Mouse (Mus musculus) mouse trophoblast stem cell (cell line): ENCODE data around the gene Gcnt2.
"Not testable (repeated sequence)": the region's sequence is repeated elsewhere in the genome, so short reads cannot be mapped to it uniquely, and the experiment has no call there.

Experiments used
- in situ Hi-C, 2 experiments: fragments of 300-500 bp; cut with MseI, MboI; formaldehyde crosslinking; loops; 2 replicates in 1 of 2; 3 replicates in 1 of 2; pipeline ENCODE4 v1.15.1; 2025

Gene Gcnt2

DNA sequence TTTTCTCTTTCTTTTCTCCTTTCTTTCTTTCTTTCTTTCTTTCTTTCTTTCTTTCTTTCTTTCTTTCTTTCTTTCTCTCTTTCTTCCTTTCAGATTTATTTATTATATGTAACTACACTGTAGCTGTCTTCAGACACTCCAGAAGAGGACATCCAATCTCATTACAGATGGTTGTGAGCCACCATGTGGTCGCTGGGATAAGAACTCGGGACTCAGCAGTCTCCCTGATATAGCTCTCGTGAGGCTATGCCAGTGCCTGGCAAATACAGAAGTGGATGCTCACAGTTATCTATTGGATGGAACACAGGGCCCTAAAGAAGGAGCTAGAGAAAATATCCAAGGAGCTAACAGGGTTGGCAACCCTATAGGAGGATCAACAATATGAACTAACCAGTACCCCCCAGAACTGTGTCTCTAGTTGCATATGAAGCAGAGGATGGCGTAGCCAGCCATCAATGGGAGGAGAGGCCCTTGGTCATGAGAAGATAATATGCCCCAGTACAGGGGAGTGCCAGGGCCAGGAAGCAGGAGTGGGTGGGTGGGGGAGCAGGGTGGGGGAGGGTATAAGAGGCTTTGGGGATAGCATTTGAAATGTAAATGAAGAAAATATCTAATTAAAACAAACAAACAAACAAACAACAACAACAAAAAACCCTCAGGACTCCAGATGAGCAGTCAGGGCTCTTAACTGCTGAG lies 128.2 kb downstream of the Gcnt2 start:
- in situ Hi-C loops, result not testable (repeated sequence)

DNA sequence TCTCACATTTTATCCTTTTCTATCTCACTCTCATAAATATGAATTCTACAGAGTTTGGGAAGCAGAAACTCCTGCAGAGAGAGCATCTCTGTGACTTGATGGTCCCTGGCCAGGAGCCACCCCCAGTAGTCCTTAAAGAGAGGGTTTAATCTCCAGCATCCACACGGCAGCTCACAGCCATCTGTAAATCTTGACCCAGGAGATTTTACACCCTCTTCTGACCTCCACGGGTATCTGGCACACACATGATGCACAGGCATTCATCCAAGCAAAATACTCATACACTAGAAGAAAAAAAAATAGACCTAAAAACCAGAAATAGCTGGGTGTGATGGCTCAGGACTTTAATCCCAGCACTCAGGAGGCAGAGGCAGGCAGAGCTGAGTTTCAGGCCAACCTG lies 128.9 kb downstream of the Gcnt2 start:
- in situ Hi-C loops, result no loop called here

DNA sequence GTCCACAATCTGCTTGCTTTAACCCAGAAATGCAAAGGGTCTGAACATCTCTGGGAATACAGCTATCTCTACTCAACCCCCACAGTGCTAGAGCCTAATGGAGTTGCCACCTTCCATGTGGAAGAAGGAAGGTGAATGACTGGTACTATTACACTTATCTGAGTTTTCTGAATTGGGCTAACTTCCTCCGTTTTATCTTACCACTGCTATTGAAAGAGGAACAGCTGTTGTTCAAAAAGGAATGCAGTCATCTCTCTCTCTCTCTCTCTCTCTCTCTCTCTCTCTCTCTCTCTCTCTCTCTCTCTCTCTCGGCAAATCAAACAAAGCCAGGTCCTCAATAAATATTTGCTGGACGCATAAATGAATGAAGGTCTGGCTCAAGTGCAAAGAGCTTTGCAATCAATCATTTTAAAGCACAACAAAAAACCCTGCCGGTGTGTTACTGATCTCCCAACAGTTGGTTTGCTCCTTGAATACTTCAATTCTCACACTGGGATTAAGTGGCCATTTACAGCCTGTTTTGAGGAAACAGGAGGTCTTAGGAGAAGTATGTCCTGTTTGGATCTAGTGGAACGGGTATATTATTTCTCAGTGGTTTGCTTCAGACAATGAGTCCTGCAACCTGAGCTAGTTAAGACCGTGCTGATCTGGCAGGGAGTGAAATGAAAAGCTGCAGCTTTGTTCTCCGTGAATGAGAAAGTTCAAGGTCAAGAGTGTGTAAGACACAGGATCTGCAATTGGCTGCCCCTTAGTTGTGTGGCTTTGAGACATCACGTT lies 135.1 kb downstream of the Gcnt2 start:
- in situ Hi-C loops, result no loop called here

DNA sequence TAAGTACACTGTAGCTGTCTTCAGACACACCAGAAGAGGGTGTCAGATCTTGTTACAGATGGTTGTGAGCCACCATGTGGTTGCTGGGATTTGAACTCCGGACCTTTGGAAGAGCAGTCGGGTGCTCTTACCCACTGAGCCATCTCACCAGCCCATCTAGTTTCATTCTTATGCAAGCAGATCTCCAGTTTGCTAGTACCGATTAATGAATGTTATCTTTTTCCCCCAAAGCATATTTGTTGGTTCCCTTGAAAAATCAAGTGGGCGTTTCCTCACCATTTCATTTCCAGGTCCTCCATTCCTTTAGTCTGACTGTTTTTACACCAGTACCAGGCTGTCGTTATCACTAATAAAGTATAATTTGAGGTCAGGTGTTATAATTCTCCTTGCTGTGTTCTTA lies 139.0 kb downstream of the Gcnt2 start:
- in situ Hi-C loops, result not testable (repeated sequence)

DNA sequence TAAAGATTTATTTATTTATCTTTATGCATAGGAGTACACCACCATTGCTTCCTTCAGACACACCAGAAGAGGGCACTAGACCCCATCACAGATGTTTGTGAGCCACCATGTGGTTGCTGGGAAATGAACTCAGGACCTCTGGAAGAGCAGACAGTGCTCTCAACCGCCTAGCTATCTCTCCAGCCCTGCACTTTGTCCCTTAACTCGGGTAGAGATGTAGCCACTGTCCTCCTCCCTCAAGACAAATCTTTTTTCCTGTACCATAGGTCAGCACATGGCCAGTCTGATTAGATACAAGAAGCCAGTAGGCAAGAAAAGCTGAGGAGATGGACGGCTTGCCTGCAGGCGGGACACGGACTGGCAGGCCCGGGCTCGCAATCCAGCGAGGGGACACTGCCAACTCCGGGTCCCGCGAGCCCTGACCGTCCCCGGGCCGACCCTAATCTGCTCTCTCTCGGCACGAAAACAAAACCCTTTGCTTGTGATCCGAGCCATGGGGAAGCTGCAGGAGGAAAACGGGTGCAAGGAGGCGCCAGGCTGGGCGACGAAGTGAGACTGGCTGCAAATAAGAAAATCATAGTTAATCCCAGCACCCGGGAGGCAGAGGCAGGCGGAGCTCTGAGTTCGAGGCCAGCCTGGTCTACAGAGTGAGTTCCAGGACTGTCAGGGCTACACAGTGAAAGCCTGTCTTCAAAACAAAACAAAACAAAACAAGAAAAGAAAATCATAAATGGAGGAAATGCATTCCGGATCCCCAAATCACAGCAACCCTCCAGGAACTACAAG lies 140.8 kb downstream of the Gcnt2 start:
- in situ Hi-C loops, result no loop called here

DNA sequence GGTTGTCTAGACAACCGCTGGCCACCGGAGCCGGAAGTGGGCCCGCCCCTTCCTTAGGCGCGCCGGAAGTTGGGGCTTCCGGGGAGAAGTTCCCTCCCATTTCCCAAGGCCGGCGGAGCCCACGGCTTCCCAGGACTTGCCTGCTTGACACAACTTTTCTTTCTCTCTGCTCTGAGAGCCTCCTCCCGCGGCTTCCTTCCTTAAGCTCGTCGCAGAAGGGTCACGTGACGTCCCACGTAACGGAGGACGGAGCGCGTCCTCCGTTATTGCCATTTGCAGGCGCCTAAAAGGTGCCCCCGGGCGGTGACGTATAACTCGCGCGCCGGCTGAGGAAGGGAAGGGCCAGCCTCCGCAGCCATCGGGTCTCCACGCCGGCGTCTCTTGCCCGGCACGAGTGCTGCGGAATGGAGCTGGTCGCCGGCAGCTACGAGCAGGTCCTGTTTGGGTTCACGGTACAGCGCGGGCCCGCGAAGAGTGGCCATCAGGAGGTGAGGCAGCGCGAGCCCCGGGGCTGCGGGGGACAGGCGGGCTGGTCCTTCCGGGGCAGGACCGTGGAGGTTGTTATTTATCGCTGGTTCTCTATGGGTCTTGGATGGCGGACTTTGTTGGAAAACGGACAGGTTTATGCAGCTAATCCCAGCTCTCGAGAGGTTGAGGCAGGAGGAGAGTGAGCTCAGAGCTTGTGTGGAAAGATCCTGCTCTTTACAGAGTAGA lies 141.5 kb downstream of the Gcnt2 start, which contains the start of gene Pak1ip1:
Gene Pak1ip1 (plus strand): TSS at position 98 of the 714 bp plus-strand sequence.
- in situ Hi-C loops, result no loop called here

DNA sequence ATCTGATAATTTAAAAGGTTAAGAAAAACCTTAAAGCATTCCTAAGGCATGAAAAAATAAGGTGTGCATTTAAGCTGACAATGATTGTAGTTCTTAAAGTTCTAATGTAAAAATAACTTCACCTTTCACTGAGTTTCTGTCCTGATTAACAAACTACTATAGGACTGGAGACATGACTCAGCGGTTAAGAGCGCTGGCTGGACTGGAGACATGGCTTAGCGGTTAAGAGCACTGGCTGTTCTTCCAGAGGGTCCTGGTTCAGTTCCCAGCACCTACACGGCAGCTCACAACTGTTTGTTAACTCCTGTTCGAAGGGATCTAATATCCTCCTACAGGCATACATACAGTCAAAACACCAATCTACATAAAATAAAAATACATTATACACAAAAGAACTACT lies 142.4 kb downstream of the Gcnt2 start:
- in situ Hi-C loops, result no loop called here

DNA sequence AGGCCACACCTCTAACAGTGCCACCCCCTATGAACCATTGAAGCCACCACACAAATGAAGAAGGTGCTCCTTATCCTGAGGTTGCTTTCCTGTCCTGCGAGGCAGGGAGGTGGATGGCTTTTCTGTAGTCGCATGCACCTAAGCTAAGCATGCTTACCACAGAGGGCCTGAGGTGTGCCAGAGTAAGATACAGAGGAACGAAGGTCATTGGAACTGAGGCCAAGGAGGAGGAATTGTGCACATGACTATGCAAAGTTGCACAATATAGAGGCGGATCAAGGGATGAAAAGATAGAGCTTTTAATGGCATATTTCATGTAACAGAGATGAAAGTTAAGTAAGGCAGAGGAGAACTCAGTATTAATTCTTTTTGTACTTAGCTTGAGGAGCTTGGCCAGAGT lies 146.7 kb downstream of the Gcnt2 start:
- in situ Hi-C loops, result no loop called here

DNA sequence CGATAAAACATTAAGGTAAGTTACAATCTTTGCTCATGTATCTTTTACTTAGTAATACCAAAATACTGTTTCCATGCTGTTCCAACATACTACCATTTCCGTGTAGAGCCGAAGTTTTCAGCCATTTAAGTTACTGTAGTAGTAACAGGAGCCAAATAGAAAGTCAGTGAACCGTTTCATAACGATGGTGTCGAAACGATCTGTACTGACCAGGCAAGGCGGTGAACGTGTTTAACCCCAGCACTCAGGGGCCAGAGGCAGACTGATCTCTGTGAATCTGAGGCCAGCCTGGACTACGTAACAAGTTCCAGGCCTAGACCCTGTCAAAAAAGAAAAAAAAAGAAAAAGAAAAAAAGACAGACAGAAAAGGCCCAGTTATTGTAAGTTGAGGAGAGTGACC lies 148.7 kb downstream of the Gcnt2 start:
- in situ Hi-C loops, result no loop called here

DNA sequence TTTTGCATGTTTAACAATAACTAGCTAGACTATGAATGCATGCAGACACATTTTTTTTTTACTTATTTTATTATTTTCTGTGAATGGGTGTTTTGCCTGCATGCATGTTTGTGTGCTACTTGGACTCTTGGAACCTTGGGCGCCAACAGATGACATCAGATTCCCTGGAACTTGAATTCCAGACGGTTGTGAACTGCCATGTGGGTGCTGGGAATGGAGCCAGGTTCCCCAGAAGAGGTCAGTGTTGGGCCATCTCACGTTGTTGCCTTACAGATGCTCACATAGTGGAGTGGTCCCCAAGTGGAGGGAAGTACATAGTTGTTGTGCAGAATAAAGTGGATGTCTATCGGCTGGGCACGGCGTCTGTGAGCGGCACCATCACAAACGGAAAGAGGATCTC lies 149.4 kb downstream of the Gcnt2 start:
- in situ Hi-C loops, result no loop called here
